16 mouse cellular contexts compared by ENCODE assay signal in the genomic region with DNA sequence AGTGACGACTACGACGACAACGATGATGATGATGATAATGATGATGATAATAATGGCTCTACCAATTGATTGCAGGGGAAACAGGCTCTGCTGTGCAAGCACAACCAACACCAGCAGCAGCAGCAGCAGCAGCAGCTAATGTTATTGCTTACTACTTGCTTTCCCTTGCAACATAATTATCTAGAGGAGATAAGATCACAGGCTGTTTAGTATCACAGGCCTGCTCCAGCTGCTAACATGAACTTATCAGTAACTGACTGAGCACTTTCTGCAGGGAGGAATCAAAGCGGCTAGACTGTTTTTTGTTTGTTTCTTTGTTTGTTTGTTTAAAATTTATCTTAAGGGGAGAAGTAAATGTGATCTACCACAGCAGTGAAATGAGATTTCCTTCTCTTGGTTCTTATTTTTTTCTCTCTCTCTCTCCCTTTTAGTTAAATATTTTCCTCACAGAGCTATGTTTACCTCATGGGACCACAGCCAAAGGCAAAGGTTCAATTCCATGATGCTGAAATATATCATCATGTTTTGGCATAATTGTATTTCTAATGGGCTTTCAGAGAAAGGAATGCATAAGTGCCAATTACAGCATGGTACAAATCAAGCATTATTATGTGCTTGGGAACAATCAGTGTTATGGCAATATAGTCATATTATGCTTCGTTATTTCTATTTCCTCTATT.
"Had no signal": no experiment of that assay in that cellular context is flagged by ENCODE, and none has a peak within 500 bp of the region (broad histone marks: within the 10 kb centered on the region; RNA-seq: fewer than 3 reads in every experiment).

No protein-coding gene starts in this region.

- H3K9ac ChIP-seq: limb, embryonic 13.5 days; liver, embryonic 13.5 days; neural tube, embryonic 12.5 days; stomach, embryonic 15.5 days had no signal

- H3K4me2 ChIP-seq: limb, embryonic 13.5 days; liver, embryonic 13.5 days; neural tube, embryonic 12.5 days; stomach, embryonic 15.5 days had no signal

- H3K36me3 ChIP-seq: limb, embryonic 13.5 days; liver, embryonic 13.5 days; midbrain, embryonic 10.5 days; neural tube, embryonic 12.5 days; stomach, embryonic 15.5 days had no signal

- H3K4me1 ChIP-seq: limb, embryonic 13.5 days; liver, embryonic 13.5 days; midbrain, embryonic 10.5 days; neural tube, embryonic 12.5 days; stomach, embryonic 15.5 days had no signal

- DNase-seq: kidney, adult 11 months; kidney, postnatal 14 days; left cerebral cortex, postnatal 4 days; liver, embryonic 13.5 days; lung, adult 18-20 months; lung, postnatal 36 days; midbrain, embryonic 14.5 days; right cerebral cortex, postnatal 14 days; thymus, adult 2 months; thymus, postnatal 25 days had no signal

- ATAC-seq: lung, postnatal 0 days had no signal

- H3K4me3 ChIP-seq: limb, embryonic 13.5 days; liver, embryonic 13.5 days; midbrain, embryonic 10.5 days; myocyte; neural tube, embryonic 12.5 days; stomach, embryonic 15.5 days had no signal

- H3K27me3 ChIP-seq: limb, embryonic 13.5 days; liver, embryonic 13.5 days; neural tube, embryonic 12.5 days; stomach, embryonic 15.5 days had no signal

- H3K9me3 ChIP-seq: limb, embryonic 13.5 days; liver, embryonic 13.5 days; midbrain, embryonic 10.5 days; neural tube, embryonic 12.5 days; stomach, embryonic 15.5 days had no signal

- H3K27ac ChIP-seq: limb, embryonic 13.5 days; liver, embryonic 13.5 days; midbrain, embryonic 10.5 days; neural tube, embryonic 12.5 days; stomach, embryonic 15.5 days had no signal
